Mouse (Mus musculus) cortical plate, adult 2 months (tissue): ENCODE results near the gene Zp1.

Experiments
- CTCF ChIP-seq: fragments of 200-500 bp; IDR thresholded peaks from 2 replicates; pipeline ENCODE4 v1.5.1; 2011; ENCODE audit warnings: mild to moderate bottlenecking, control low read depth, low read length; ENCODE audit not compliant: insufficient read depth; ENCODE audit errors: extremely low read depth
- POLR2A ChIP-seq: fragments of 200-500 bp; IDR thresholded peaks from 2 replicates; pipeline ENCODE4 v1.6.1; 2011; ENCODE audit warnings: mild to moderate bottlenecking, low read length, control low read depth; ENCODE audit not compliant: insufficient read depth; ENCODE audit errors: extremely low read depth

GRCm38 (mm10) chr19:10892201-10892600 is 28.2 kb downstream of the Zp1 start:
- no peak for TF ChIP-seq CTCF
- TF ChIP-seq POLR2A, result no peak
